Mouse (Mus musculus): ENCODE measurements around the gene Klk6.
A peak's percentile ranks its signal among the peaks of the same experiment; 100 is the strongest.

Gene Klk6

DNA sequence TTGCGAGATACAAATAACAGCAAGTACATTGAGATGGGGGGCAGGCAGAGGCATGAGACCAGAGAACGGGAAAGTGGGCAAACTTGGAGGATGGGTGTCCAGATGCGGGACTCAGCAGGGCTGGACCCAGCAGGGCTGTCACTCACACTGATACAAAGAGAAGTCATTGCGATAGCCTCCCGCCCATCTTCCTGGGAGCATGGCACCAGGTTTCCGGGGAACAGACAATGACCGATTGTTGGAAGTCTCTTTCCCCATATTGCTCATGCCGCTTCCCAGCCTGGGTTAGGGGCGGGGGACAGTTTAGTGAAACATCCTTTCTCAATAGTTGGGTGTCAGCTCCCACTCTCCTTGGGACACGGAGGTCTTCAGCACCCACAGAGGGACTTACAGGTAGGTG lies at the start of gene Klk6:
TSS of gene Klk6 (plus strand) at position 301 of the 400 bp plus-strand sequence.
- DNase-seq: no peak

DNA sequence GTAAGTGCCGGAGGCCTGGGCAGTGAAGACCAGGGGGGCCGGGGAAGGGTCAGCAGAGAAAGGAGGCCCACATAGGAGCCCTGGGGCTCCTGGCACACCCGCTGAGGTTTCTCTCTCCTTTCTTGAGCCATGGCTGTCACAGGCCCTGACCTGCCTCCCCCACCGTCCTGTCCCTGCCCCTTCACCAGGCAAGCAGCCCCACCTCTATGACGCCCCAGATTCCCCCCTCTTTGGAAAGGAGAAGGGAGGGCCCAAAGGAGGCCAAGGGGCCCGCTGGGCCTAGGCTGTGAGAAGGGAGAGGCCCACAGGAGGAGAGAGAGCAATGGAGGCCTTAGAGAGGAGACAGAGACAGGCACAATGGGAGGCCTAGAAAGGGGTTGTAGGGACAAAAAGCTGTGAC lies 49.5 kb upstream of the Klk6 start:
- DNase-seq: no peak

DNA sequence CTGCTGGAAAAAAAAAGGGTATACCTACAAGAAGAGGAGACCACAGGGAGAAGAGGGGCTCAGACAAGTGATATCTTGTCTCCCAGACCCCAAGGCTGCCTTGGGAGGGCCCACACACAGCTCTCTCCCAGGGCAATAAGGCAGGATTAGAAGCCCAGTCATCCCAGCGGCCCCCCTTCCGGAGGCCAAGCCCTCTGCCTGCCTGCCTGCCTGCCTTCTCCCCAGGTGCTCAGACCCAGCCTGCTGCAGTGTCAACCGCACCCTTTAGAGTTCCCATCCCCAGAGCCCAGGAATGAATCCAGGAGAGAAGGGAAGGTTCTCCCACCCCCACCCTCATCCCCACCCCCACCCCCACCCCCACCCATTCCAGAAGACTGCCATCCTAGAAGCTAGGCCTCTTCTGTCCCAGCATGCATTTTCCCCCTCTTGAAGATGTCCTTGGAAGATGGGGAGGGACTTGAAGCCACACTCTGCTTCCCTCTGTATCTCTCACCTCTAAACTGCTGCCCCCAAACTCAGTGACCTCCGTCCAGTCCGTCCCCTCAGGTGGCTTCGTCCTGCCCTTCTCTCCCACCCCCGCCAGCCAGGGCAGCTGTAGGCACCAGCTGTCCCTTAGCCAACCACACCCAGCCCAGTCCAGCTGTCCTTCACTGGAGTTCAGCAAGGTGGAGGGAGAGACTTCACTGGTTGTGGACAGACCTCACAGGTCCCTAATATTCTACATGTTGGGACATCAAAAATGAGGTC lies 48.8 kb upstream of the Klk6 start:
- no peak for DNase-seq

DNA sequence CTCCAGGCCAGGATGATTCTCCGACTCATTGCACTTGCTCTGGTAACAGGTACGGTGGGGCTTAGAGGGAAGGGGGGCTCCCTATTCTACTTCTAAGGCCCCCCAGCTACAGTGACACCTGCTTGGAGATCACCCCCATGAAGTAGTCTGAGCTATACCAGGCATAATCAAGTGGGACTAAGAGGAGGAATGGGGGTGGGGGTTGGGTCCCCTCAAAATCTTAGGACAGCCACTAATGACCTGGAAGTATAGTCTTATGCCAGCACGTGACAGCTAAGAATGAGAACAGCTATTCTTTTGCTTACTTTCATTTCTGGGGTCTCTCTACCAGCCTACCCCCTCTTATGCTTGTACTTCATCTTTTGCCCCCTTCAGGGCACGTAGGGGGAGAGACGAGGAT lies 47.8 kb upstream of the Klk6 start:
- DNase-seq: no peak

GRCm38 (mm10) chr7:43777423-43777822 lies 46.9 kb upstream of the Klk6 start:
- no peak for DNase-seq

DNA sequence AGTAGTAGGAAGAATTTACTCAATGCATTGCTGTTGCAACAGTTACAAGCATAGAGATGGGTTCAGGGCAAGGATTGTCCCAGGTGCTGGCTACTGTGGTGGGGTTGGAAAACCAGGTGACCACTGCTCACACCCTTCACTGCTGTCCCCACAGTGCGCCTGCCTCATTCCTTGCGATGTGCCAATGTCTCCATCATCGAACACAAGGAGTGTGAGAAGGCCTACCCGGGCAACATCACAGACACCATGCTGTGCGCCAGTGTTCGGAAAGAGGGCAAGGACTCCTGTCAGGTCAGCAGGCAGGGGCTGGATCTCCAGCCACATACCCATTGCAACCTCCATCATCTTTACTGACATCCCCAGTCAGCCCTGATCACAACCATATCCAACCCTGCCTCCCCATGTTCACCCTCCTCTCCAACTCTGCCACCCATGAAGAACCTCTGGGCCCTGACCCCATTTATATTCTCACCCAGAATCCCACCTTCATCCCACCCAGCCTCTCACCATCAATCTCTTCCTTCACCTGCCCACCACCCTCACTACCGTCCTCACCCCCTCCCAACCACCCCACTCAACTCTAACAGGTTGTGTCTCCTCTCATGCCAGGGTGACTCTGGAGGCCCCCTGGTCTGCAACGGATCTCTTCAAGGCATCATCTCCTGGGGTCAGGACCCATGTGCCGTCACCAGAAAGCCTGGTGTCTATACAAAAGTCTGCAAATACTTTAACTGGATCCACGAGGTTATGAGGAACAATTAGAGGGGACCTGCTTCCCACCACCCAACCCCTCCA lies 45.9 kb upstream of the Klk6 start:
- no peak for DNase-seq

DNA sequence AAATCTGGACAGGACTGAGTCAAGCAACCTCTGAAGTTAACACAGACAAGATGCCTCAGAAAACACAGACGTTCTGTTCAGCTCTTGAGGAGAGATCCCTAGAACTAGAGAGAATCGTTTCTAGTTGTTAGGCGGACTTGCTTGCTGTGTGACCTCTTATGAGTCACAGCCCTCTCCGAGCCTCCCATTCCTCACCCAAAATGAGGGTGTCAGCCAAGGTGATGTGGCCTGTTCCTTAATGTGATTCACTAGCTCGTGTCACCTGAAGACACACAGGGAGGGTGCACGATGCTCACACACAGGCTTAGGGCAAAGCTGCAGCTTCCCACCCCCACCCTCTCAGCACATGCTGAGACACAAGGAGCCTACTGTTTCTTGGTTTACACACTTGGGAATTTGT lies 44.1 kb upstream of the Klk6 start:
- DNase-seq: no peak

- no peak for DNase-seq
Observed at GRCm38 (mm10) chr7:43780746-43781145, 43.6 kb upstream of the Klk6 start, which contains the start of gene Klk10. Klk10 (plus strand) TSS chr7:43781035.

- DNase-seq: no peak
Observed at GRCm38 (mm10) chr7:43781541-43781940, 42.8 kb upstream of the Klk6 start.

DNA sequence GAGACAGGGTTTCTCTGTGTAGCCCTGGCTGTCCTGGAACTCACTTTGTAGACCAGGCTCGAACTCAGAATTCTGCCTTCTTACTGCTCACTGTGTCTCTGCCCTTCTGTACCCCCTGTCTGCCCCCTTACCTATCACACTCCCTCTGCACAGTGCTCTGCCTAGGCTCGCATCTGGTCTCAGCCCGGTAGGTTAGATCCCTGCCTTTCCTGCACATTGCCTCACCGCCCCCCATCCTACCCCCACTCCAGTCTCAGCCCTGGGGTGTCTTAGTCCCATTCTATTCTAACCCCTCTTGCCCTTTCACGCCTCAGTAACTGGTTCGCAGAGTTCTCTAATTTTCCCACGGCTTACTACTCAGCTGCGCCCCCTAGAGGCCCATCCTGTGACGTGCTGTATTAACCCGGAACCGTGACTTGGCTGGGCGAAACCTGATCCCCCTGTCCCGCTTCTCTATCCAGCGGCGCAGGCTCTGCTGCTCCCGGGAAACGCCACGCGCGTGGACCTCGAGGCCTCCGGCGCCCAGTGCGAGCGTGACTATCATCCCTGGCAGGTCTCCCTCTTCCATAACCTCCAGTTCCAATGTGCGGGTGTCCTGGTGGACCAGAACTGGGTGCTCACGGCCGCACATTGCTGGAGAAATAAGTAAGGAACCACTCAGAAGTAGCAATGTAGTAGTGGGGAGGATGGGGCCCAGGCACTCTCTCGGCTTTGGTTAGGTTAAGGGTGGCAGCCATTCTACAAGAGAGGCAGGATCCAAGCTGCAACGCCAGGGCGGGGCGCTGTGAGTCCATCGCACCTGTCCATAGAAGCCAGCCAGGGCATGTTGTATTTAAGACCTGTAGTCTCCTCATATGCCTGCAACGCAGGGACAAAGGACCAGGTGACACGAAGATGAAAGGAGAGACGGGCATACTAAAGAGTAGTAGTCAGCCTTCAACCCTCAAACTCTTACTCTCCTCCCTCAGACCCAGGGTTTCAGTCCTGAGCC lies 41.7 kb upstream of the Klk6 start:
- DNase-seq: peak; percentile 91

DNA sequence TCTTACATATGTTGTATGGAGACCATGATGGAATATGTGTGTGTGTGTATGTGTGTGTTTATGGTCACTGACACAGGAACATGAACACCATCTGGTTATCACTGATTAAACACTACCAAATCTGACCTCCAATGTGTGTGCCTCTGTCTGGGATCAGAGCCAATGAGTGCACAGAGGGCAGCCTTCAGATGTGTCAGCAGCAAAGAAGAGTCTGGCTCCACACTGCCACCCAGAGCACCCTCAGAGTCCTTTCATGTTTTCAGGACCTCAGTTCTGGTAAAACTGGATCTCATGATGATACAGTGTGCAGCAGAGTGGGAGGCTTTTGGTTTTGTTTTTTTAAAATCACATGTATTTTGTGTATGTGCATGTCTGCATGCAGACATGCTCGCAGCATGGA lies 39.0 kb upstream of the Klk6 start:
- DNase-seq: no peak

- DNase-seq: no peak
Observed at GRCm38 (mm10) chr7:43788096-43788495, 36.2 kb upstream of the Klk6 start.

DNA sequence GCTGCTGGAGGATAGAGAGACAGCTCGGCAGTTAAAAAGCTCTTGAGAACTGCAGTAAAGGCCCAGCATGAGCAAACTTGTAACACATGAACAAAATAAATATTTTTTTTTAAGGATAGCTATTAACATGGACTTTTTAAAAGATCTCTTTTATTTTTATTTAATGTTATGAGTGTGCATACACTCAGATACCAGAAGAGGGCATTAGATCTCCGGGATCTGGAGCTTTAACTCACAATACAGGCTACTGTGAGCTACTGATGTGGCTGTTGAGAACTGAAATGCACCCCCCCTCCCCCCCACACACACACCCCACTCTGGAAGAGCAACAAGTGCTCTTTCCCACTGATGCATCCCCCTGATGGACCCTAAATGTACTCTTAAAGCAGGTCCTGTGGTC lies 35.0 kb upstream of the Klk6 start:
- DNase-seq: no peak

GRCm38 (mm10) chr7:43791591-43791990 lies 32.7 kb upstream of the Klk6 start, which contains the start of gene Klk9:
Klk9 (plus strand) TSS chr7:43791891.
- no peak for DNase-seq

DNA sequence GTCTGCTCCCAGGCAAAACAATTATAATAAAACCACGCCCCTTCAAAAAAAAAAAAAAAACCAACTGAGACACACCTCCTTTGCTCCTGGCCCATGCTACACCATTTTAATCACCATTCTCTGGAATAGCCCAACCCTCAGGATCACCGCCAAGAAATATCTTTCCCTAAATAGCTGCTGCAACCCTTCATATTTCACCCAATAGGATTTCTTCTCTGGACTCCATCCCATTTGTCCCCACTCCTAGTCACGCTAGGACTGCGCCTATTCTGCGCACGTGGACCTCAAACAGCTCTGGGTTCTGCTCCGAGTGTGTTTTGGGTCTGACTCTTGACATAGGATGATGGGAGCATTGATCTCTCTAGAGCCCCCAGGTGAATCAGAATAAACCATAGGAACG lies 27.9 kb upstream of the Klk6 start:
- DNase-seq: no peak

DNA sequence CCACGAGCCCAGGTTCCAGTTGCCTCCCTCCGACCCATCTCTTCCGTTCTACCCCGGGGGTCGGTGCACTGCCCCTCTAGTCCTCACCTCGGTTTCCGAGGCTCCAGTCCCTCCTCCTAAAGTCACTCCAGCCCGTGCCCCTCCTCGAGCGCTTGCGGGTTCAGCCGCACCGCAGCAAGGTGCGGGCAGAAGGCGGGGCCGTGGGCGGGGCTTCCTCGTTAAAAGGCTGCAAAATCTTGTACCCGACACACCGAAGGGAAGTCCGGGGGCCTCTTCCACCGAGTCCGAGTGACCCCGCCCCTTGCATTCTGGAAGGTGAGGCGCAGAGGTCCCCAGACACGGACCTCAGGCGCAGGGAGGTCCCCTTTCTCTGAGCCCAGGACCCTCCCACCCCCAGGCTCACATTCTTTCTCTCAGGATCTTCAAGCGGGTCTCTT lies 26.9 kb upstream of the Klk6 start, which contains the start of gene Klk8:
TSS of gene Klk8 (plus strand) at position 245 of the 437 bp plus-strand sequence.
- DNase-seq: peak; percentile 32

GRCm38 (mm10) chr7:43797844-43798462 lies 26.3 kb upstream of the Klk6 start:
- no peak for DNase-seq

GRCm38 (mm10) chr7:43799876-43800275 lies 24.4 kb upstream of the Klk6 start:
- no peak for DNase-seq

GRCm38 (mm10) chr7:43810994-43811393 lies 13.3 kb upstream of the Klk6 start, which contains the start of gene Klk7:
Klk7 (plus strand) TSS chr7:43811294.
- DNase-seq: no peak

GRCm38 (mm10) chr7:43815211-43815610 lies 9.1 kb upstream of the Klk6 start:
- DNase-seq: no peak

- no peak for DNase-seq
Observed at GRCm38 (mm10) chr7:43816746-43817145, 7.6 kb upstream of the Klk6 start.

DNA sequence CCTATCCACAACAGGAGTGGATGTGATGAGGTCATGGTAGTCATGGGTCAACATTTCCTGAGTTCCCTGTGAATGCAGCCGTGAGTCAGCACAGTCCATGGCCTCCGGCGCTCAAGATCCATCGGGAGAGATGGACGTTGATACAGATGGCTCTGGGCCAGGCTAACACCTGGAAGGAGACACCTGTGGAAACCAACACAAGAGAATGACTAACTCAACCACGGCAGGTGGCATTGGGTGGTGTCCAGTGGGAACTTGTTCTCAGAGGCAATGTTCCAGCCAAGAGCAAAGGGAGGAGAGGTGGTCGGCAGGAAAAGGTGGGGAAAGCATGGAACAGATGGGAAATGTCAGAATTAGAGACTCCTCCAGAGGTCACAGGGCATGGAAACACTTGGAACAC lies 2.7 kb upstream of the Klk6 start:
- no peak for DNase-seq

Measured in retina, postnatal 1 day (tissue).